Mouse (Mus musculus) midbrain, postnatal 0 days (tissue): ENCODE results near the gene Gm28539. TPM values are rescaled to one million over a fixed set of nuclear protein-coding genes. Genes with fewer than 3 reads are reported as not detected.

ENCODE experiments used
- ATAC-seq: fragments of 200-750 bp; cut with Nextera tagmentation; 2 replicates; pipeline ENCODE4 v1.8.0; 2017; ENCODE audit warnings: moderate number of reproducible peaks, mild to moderate bottlenecking, moderate TSS enrichment, moderate library complexity; ENCODE audit not compliant: low FRiP score
- DNase-seq: peaks from one replicate; pipeline ENCODE4 v3.0.0-alpha.2; 2015; ENCODE audit warnings: low spot score
- H3K27ac ChIP-seq: fragments of 300-500 bp; sonication (generic); 2 replicates; pipeline ENCODE4 v1.5.1; 2014; ENCODE audit warnings: low read depth, mild to moderate bottlenecking, low read length, mixed read lengths
- H3K27me3 ChIP-seq: fragments of 300-500 bp; sonication (generic); 2 replicates; pipeline ENCODE4 v1.6.1; 2014; ENCODE audit warnings: low read length, control low read depth, mixed read lengths; ENCODE audit not compliant: insufficient read depth
- H3K36me3 ChIP-seq: fragments of 300-500 bp; sonication (generic); 2 replicates; pipeline ENCODE4 v1.6.1; 2014; ENCODE audit warnings: low read length, control low read depth, mixed read lengths; ENCODE audit not compliant: insufficient read depth
- H3K4me1 ChIP-seq: fragments of 300-500 bp; sonication (generic); 2 replicates; pipeline ENCODE4 v1.6.1; 2014; ENCODE audit warnings: mild to moderate bottlenecking, control low read depth, antibody characterized with exemption, low read length, mixed read lengths; ENCODE audit not compliant: insufficient read depth
- H3K4me2 ChIP-seq: fragments of 300-500 bp; sonication (generic); 2 replicates; pipeline ENCODE4 v1.6.1; 2014; ENCODE audit warnings: low read depth, mild to moderate bottlenecking, low read length, mixed read lengths; ENCODE audit not compliant: poor library complexity, severe bottlenecking
- H3K4me3 ChIP-seq: fragments of 300-500 bp; sonication (generic); 2 replicates; pipeline ENCODE4 v1.5.1; 2014; ENCODE audit warnings: low read depth, mild to moderate bottlenecking, low read length, moderate library complexity
- H3K9ac ChIP-seq: fragments of 300-500 bp; sonication (generic); replicated peaks from 2 replicates; pipeline ENCODE4 v1.6.1; 2014; ENCODE audit warnings: mild to moderate bottlenecking, low read length, moderate library complexity, mixed read lengths; ENCODE audit not compliant: poor library complexity, severe bottlenecking
- H3K9me3 ChIP-seq: fragments of 300-500 bp; sonication (generic); 2 replicates; pipeline ENCODE4 v1.6.1; 2016; ENCODE audit warnings: low read length, control low read depth
- CTCF ChIP-seq: IDR thresholded peaks from 2 replicates; pipeline ENCODE4 v1.5.1; 2016; ENCODE audit warnings: antibody characterized with exemption, mild to moderate bottlenecking
- WGBS: fragments of 180-500 bp; shearing (Covaris S2); extraction: QIAGEN DNeasy Blood & Tissue Kit; methylation state at CpG from one replicate; pipeline ENCODE4 v1.1.7; 2014; 5-methylcytosine and 5-hydroxymethylcytosine counted together
- polyA plus RNA-seq: library from polyadenylated mRNA; unstranded; fragments of >200 nt; fragmentation: Nextera tagmentation; extraction: Ambion mirVana; gene quantifications from 2 replicates; pipeline ENCODE4 v1.2.1, GENCODE M21; 2015
- total RNA-seq: library from RNA; depleted of rRNA; stranded (reverse); fragments of >200 nt; gene quantifications from 2 replicates; pipeline ENCODE4 v1.2.3, GENCODE M21; 2014

Gene Gm28539
- total and polyA plus RNA-seq, 2 experiments from 2014 or later = 0.27 TPM; not detected in 1

DNA sequence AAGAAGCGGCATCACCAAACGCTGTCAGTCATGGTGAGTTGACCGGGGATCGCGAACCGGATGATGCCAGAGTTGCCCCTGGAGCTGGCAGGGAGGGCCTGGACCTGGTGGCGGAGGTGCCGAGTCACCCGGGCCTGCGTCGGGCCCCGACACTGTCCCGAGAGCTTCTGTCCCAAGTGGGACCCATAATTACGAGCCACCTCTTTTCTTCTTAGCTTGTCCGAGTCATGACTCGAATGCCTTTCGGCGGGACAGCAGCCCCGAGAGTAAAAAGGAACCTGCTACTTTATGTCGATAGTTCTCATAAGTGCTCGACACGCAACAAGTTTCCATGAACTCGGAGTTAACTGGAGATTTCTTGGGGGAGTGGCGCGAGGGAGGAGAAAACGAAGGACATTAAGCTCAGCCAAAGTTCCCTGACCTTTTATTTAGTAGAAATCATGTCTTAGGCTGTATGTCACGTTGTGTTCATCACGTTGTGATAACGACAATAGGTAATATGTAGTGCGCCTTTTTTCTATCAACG is 23.9 kb upstream of the Gm28539 start:
- DNase-seq (no peak), ATAC-seq (no peak)
- peak overlapping the region; percentile 87 for H3K4me3 ChIP-seq
- peak overlapping the region; percentile 88 for H3K4me2 ChIP-seq
- H3K36me3 ChIP-seq = peaks cover 20% of the 10 kb centered on the region; the same call in 1 of the 2 replicates
- 2% methylated on average over 31 of the region's 31 CpGs for WGBS
- no peaks in the 10 kb centered on the region for H3K27me3 ChIP-seq
- peaks cover 10% of the 10 kb centered on the region for H3K4me1 ChIP-seq
- no peak for TF ChIP-seq CTCF
- no peaks in the 10 kb centered on the region for H3K9me3 ChIP-seq
- H3K9ac ChIP-seq = peak overlapping the region; percentile 83
- H3K27ac ChIP-seq = peak overlapping the region; percentile 65

DNA sequence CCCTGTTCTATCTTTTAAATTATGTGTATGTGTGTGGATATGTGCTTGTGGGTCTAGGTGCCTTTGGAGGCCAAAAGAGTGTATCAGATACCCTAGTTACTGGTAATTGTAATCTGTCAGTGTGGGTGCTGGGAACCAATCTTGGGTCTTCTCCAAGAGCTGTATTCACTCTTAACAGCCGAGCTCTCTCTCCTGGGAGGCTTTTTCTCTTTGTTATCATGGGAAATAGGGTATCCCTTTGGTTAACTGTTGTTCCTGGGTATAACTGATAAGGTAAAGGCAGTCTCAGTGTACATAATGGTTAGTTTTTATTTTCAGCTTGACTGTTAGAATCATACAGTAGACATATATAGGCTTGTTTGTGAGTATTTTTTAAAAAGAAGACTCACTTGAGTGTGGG is 14.0 kb upstream of the Gm28539 start:
- Histone ChIP-seq H3K9me3 (no peaks in the 10 kb centered on the region), H3K9ac (no peak overlapping the region), H3K27me3 (no peaks in the 10 kb centered on the region), H3K4me2 (no peak overlapping the region), H3K27ac (no peak overlapping the region), H3K4me1 (no peaks in the 10 kb centered on the region), H3K36me3 (peaks cover 85% of the 10 kb centered on the region), H3K4me3 (no peak overlapping the region)
- no peak for TF ChIP-seq CTCF
- DNase-seq = no peak
- WGBS = 83% methylated on average over 1 of the region's 1 CpGs
- no peak for ATAC-seq

DNA sequence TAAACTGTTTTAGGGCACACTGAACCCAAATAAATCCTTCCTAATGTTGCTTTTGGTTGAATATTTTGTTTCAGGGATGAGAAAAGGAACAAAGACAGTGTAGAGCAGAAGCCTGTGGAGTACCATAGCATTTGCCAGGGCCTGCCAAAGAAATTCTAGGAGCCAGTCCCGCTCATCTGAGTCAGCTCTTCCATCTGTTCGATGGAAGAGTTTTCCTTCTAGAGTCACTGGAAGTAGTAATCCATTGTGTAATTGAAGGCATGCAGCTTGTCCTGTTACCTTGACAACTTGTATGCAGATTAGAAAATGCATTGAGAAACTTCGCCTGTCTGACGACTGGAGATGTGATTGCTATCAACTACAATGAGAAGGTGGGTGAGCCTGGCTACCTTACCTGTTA is 13.5 kb upstream of the Gm28539 start:
- WGBS = 63% methylated on average over 4 of the region's 4 CpGs
- no peak overlapping the region for H3K27ac ChIP-seq
- no peak overlapping the region for H3K4me2 ChIP-seq
- no peaks in the 10 kb centered on the region for H3K9me3 ChIP-seq
- no peak overlapping the region for H3K4me3 ChIP-seq
- ATAC-seq (no peak), DNase-seq (no peak)
- TF ChIP-seq CTCF = no peak
- no peaks in the 10 kb centered on the region for H3K27me3 ChIP-seq
- peaks cover 84% of the 10 kb centered on the region for H3K36me3 ChIP-seq
- H3K9ac ChIP-seq = no peak overlapping the region
- H3K4me1 ChIP-seq = no peaks in the 10 kb centered on the region

DNA sequence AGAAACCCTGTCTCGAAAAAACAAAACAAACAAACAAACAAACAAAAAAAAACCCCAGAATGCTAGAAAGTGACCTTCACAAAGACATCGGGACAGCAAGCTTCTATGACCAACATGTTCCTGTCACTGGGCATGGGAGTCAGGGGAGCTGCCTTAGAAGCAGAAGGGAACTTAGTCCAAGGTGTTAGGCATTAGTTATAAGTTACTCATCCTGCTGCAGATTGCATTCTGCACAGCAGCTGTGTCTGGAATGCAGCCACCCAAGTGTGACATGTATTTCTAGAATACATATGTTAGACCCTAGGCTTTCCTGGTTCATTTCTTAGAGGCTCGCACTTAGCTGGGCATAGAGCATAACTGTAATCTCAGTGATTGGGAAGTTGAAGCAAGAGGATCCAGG is 7.8 kb upstream of the Gm28539 start:
- DNase-seq = no peak
- H3K4me1 ChIP-seq = no peaks in the 10 kb centered on the region
- 93% methylated on average over 3 of the region's 3 CpGs for WGBS

DNA sequence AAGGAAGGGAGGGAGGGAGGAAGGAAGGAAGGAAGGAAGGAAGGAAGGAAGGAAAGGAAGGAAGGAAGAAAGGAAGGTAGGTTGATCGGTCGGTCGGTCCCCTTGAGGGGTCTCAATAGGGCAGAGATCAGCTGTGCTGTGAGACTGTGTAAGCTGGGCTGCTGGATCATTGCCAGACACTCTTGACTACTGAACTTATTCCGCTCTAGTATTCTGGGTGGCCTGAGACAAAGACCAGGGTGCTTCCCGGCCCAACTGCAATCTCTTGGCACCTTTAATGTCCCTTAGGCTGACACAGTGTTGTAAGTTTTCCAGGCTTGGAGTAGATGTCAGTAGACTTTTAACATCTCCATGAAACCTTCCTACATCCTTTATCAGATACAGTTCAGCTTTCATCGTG is 7.3 kb upstream of the Gm28539 start:
- ATAC-seq (no peak), DNase-seq (no peak)
- Histone ChIP-seq H3K4me3 (no peak overlapping the region), H3K9me3 (no peaks in the 10 kb centered on the region), H3K36me3 (peaks cover 59% of the 10 kb centered on the region), H3K9ac (no peak overlapping the region), H3K4me2 (no peak overlapping the region), H3K4me1 (no peaks in the 10 kb centered on the region), H3K27me3 (no peaks in the 10 kb centered on the region), H3K27ac (no peak overlapping the region)
- no peak for TF ChIP-seq CTCF
- WGBS = 86% methylated on average over 6 of the region's 6 CpGs

More for the DNA sequence above, 7.8 kb upstream of the Gm28539 start:
- TF ChIP-seq CTCF = no peak
- Histone ChIP-seq H3K4me3 (no peak overlapping the region), H3K9ac (no peak overlapping the region), H3K27ac (no peak overlapping the region), H3K4me2 (no peak overlapping the region), H3K36me3 (peaks cover 59% of the 10 kb centered on the region), H3K27me3 (no peaks in the 10 kb centered on the region), H3K9me3 (no peaks in the 10 kb centered on the region)
- ATAC-seq = no peak

DNA sequence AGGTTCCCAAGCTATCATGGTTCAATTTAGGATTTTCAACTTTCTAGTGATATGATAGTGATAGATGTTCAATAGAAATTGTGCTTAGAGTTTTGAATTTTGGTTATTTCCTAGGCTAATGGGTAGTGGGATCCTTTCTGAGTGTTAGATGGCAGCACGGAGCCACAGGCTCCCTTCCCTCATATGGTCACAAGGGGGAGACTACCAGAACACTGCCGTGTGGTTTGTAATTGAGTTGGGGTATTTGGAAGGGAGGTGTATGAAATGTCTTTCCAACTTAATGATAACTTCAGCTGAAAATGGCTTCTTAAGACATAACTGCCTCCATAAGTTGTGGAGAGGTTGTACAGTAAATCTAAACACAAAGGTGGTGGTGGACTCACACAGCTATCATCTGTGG is 2.9 kb upstream of the Gm28539 start:
- DNase-seq (no peak), ATAC-seq (no peak)
- TF ChIP-seq CTCF = peak; percentile 64
- Histone ChIP-seq H3K36me3 (peaks cover 33% of the 10 kb centered on the region), H3K9me3 (no peaks in the 10 kb centered on the region), H3K4me1 (no peaks in the 10 kb centered on the region), H3K27me3 (no peaks in the 10 kb centered on the region), H3K4me2 (no peak overlapping the region), H3K27ac (no peak overlapping the region), H3K4me3 (no peak overlapping the region), H3K9ac (no peak overlapping the region)
- WGBS = 76% methylated on average over 2 of the region's 2 CpGs
